Mouse (Mus musculus): ENCODE measurements at regions not wholly inside any gene's neighbourhood (a gene's known extent, or its start where the extent isn't known, plus 50 kb on each side); places are given as distances from the start of the nearest gene placed in this dataset.

GRCm38 (mm10) chr12:79944714-79945493 is 167.9 kb downstream of the Zfp36l1 start:
- DNase-seq (ENCODE audit: low read depth, low spot score): no peak

DNA sequence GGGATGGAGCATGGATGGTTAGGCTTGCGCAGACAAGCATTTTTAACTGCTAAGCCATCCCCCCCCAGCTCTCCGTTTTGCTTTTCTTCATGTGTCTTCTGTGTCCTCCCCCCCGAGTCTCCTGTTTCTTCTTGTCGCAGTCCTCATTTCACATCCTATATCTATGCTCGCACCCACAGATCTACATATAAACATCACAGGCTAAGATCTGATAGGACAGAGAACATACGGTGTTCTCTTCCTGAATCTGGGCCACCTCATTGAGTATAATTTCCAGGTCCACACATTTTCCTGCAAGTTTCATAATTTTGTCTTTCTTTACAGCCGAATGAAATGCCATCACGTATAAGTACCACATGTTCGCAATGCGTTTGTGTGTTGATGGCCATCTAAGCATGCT is 168.7 kb downstream of the Zfp36l1 start:
- DNase-seq (ENCODE audit: low read depth, low spot score): no peak

DNA sequence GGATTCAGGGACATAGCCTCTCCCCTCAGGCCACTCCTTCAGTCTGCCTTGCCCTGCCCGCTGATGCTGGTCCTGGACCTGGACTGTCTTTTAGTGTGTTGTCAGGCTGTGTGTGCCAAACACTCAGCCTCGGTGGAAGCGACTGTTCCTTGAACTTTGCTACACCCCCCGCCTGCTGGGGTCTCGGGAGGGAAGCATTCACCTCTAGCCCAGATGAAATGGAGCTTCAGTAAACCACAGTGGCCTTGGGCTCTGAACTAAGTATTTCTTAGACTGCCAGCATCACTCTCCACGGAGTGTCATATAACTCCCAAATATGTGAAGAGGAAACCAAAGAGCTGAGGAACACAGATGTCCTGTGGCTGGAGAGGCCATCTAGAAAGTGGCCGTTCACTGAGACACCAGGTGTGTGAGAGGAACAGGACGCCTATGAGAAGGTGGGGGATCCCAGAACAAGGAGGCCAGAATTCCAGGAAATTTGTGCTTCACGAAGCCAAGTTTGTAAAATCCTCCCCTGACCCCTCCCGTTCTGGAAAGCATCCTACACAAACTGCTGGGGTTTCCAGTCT is 170.2 kb downstream of the Zfp36l1 start:
- no peak for DNase-seq (ENCODE audit: low read depth, low spot score)

DNA sequence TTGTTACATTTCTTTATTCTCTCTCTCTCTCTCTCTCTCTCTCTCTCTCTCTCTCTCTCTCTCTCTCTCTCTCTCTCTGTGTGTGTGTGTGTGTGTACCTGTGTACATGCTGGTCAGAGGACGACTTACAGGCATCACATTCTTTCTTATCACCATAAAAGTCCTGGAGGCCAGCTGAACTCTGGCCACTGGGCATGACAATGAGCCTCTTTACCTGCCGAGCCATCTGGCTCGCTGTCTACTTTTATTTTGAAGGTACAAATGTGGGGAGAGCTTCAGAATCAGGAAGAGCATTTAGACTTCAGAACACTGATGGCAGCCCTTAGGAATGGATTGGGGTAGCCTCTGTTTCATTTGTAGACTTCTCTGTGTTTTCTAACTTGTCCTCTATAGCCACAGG is 171.0 kb downstream of the Zfp36l1 start:
- no peak for DNase-seq (ENCODE audit: low read depth, low spot score)

DNA sequence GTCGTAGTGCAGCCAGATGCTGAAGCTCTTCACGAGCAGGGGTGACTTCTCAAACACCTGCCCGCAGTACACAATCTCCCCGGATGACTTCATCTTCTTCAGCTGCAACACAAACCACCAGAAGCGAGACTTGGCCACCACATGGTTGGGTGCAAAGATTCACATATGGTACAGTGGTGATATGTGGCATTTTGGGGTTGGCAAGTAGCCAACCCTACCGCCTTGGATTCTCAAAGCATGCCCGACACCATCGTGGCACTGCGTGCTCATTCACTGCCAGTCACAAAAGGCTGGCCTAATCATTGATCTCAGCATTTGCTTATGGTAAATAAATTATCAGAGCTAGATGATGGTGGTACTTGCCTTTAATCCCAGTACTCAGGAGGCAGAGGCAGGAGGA is 173.4 kb downstream of the Zfp36l1 start:
- no peak for DNase-seq (ENCODE audit: low read depth, low spot score)

- DNase-seq (ENCODE audit: low read depth, low spot score): no peak
Observed at GRCm38 (mm10) chr12:79937876-79938275, 174.9 kb downstream of the Zfp36l1 start.

GRCm38 (mm10) chr12:79936698-79937097 is 176.1 kb downstream of the Zfp36l1 start:
- peak; percentile 34 for DNase-seq (ENCODE audit: low read depth, low spot score)

DNA sequence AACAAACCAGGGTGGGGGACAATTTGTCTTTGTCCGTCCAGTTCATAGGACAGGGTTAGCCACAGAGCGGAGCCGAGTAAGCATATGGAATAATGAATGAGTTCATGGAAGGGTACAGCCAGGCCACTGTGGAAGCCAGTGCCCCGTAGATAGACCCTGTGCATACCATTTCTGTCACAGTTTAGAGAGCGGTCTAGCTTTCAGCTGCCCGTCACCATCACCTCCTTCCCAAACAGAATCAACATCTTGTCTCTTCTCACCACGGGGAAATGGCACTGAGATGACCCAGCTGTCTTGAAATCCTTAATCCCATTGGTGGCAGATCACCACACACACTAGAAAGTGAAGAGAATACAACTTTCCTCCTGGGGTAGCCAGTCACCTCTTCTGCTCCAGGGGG is 178.7 kb downstream of the Zfp36l1 start:
- DNase-seq (ENCODE audit: low read depth, low spot score): peak; percentile 39

GRCm38 (mm10) chr12:79932905-79933304 is 179.9 kb downstream of the Zfp36l1 start:
- DNase-seq (ENCODE audit: low read depth, low spot score): peak; percentile 31

DNA sequence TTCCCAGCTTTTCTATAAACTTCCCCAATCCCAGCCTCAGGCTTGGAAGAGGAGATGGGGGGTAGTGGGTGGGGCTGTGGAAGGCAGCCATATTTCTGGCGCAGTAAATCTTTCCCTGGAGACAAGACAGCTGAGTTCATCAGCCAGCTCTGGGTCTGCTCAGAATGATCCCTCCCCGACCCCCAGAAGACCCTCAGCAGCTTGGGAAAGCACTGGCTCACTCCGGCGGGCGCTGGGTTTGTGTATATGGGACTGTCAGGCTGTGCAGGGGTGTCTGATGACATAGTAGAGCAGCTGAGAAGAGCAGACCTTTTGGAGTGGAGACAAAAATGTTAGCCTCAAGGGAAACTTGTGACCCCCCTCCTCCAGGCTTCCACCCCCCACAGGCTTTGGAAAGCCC is 181.4 kb downstream of the Zfp36l1 start:
- DNase-seq (ENCODE audit: low read depth, low spot score): no peak

- DNase-seq (ENCODE audit: low read depth, low spot score): no peak
Observed at GRCm38 (mm10) chr12:79929846-79930245, 183.0 kb downstream of the Zfp36l1 start.

- no peak for DNase-seq (ENCODE audit: low read depth, low spot score)
Observed at GRCm38 (mm10) chr12:79928739-79929380, 184.0 kb downstream of the Zfp36l1 start.

DNA sequence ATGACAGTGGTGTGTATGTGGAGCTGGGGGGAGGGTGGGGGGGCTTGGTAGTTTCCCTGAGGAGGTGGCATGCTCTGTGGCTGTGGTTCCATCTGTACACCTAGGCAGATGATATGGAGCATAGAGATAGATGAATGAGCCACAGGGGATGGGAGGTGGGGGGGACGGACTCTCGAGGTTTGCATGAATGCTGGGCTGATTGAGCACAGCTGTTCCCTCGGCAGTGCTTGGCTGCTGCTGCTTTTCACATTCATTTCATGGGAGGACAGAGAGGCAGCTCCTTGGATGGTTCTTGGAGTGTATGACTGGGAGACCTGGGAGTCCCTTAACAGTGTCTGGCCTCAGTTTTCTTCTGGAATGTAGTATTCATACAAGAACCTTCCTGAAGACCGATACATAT is 184.5 kb downstream of the Zfp36l1 start:
- DNase-seq (ENCODE audit: low read depth, low spot score): peak; percentile 58

GRCm38 (mm10) chr12:79925704-79926588 is 186.9 kb downstream of the Zfp36l1 start:
- peak; percentile 52 for DNase-seq (ENCODE audit: low read depth, low spot score)

GRCm38 (mm10) chr12:79924921-79925703 is 187.7 kb downstream of the Zfp36l1 start:
- DNase-seq (ENCODE audit: low read depth, low spot score): peak; percentile 87

- no peak for DNase-seq (ENCODE audit: low read depth, low spot score)
Observed at GRCm38 (mm10) chr12:79923811-79924210, 189.0 kb downstream of the Zfp36l1 start.

DNA sequence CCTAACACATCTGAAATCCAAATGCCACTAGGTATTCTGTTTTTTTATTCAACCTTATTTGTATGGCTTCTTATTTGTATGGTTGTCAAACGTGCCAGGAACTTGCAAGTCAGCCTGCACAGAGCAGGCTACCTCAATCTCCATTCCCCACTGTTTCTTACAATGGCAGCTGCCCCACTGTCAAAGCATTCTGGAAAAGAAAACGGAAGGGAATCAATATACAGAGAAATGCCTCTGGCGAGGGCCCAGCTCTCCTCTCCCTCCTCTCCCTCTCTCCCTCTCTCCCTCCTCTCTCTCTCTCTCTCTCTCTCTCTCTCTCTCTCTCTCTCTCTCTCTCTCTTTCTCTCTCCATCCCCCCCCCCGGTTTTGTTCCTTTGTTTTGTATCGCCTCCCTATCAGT is 191.0 kb downstream of the Zfp36l1 start:
- no peak for DNase-seq (ENCODE audit: low read depth, low spot score)

GRCm38 (mm10) chr12:79918983-79919382 is 193.8 kb downstream of the Zfp36l1 start:
- no peak for DNase-seq (ENCODE audit: low read depth, low spot score)

DNA sequence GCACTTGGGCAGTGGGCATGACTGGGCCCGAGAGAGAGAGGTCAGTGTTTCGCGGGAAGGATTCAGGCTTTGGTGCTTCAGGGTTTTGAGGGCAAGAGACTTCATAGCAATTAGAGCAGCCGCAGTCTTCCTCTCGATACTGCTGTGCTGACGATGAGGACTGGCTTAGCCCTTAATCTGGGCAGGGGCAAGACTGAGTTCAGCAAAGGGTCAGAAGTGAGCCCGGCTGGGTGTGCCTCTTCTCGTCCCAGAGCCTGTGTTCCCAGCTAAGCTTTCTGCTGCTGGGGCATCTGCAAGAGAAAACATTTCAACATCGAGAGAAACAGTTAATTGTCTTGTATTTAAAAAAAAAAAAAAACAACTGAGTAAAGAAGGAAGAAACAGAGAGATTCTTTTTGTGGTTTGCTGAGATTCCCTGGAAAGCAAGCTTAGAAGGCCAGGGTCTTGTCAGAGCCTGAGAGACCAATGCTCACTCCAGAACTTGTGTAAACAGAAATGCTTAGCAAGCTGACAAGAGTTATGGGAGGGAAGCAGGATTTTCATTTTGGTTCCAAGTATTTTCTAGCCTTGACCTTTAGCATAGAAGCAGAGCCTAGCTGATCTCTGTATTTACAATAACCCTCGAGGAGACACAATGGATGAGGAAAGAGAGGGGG is 195.1 kb downstream of the Zfp36l1 start:
- no peak for DNase-seq (ENCODE audit: low read depth, low spot score)

DNA sequence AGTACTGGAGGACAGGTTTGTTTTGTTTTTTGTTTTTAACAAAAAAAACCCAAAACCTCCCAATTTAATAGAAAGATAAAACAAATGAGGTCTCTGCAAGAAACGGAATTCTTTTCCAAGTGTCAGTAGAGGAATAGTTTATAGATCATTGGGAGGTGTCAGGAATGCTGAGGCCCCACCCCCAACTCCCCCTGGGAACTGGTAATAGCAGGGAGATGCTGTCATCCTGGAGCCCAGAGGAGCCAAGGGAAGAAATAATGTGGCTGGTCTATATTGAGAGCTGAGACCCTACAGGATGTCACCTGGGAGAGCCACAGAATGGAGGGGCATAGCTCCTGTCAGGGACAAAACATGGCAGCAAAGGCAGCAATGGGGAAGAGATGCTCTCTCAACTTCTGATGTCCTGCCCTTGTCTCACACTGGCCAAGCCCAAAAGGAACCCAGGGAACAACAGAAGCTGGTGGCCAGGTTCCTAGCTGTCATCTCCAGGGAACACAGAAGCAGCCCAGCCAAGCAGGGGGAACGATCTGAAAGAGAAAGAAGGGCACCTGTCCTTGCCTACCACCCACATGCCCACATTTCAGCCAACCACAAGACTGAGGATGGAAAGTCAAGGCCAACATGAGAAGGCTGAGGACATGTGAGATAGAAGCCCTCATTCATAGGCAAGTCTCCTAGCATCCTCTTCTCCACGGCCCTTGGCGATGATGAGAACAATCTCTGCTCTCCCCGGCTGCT is 195.7 kb downstream of the Zfp36l1 start:
- no peak for DNase-seq (ENCODE audit: low read depth, low spot score)

Measured in brain, adult 2 months (tissue).